Mouse (Mus musculus) R1 (cell line): ENCODE results near the gene Ddx5.
"Not testable (repeated sequence)": the region's sequence is repeated elsewhere in the genome, so short reads cannot be mapped to it uniquely, and the experiment has no call there.

Experiments used
- DNase-seq: peaks from one replicate; pipeline ENCODE4 v3.0.0-alpha.2; 2018; ENCODE audit warnings: low read depth, low spot score

Gene Ddx5

DNA sequence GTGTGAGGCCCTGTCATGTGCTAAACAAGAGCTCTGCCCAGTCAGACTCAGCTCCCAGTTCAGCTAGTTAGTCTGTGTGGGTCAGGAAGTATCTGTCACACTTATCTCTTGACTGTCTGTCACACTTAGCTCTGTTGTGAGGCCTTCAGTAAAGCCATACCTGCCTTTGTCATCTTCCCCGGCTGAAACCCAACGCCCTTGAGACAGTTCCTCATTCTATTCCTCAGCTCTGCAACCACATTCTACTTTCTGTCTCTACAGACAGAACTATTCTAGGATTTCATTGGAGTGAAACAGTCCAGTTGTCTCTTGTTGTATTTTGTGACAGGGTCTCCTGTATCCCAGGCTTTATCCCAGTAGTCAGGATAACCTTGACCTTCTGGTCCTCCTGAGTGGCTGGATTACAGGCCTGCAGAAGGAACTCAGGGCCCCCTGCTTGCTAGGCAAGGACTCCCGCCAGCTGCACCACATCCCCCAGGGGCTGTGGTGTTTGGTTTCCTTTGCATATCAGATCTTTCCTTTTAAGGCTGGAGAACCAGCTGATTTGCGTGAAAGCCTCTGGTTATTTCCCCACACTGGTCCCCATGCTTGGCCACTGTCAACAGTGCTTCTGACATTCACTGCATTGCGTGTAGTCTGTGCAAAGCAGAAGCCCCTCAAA is 26.7 kb downstream of the Ddx5 start:
- DNase-seq, result peak; percentile 75

- DNase-seq, result no peak
Observed at GRCm38 (mm10) chr11:106760511-106760910, 28.5 kb downstream of the Ddx5 start.

DNA sequence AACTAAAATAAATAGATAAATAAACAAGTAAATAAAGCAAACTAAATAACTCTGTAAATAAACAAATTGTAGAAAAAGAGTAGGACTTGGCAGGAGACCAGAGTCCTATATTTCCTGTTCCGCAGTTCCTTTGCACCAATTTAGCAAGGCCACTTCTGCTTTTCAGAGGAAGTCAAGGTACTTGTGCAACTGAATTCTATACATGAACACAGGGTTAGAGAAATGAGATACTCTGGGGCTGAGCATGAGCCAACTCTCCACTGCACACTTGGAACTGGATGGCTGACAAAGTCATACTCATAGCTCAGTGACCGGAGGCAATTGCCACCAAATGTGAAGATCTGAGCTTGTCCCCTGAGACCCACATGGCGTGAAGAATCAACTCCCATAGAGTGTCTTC is 30.0 kb downstream of the Ddx5 start:
- no peak for DNase-seq

DNA sequence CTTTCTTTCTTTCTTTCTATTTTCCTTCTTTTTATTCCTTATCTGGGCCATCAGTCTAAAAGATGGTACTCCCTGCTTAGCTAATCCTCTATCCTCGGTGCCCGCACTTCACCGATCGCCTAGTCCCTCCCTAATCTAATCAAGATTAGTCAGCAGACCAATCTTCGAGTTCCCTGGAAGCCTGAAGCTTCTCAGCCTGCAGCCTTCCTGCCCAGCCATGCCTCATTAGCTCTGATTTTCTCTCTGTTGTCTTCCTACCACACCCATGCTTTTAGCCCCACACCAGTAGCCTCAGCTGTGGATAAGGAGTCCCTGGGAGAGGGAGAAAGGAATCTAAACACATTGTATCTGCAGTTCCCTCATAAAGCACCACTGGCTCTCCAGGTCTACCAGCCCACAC is 33.4 kb downstream of the Ddx5 start:
- no peak for DNase-seq

DNA sequence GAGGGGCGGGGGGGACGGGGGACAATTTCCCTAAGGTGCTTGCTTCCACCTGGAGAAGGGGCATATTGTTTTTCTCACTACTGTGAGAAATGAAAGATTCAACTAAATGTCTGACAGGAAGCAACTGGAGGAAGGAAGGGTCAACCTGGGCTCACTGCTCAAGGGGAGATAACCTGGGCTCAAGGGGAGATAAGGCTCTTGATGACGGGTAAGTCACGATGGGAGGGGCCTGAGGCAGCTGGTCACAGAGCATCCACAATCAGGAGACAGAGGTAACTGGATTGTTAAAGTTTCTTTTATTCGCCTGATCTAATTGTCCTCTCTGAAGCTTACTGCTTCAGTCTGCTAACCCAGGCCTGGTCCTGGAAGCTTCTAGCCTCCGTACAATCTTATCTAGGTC is 35.7 kb downstream of the Ddx5 start:
- no peak for DNase-seq

GRCm38 (mm10) chr11:106752103-106752502 is 36.9 kb downstream of the Ddx5 start:
- no peak for DNase-seq

DNA sequence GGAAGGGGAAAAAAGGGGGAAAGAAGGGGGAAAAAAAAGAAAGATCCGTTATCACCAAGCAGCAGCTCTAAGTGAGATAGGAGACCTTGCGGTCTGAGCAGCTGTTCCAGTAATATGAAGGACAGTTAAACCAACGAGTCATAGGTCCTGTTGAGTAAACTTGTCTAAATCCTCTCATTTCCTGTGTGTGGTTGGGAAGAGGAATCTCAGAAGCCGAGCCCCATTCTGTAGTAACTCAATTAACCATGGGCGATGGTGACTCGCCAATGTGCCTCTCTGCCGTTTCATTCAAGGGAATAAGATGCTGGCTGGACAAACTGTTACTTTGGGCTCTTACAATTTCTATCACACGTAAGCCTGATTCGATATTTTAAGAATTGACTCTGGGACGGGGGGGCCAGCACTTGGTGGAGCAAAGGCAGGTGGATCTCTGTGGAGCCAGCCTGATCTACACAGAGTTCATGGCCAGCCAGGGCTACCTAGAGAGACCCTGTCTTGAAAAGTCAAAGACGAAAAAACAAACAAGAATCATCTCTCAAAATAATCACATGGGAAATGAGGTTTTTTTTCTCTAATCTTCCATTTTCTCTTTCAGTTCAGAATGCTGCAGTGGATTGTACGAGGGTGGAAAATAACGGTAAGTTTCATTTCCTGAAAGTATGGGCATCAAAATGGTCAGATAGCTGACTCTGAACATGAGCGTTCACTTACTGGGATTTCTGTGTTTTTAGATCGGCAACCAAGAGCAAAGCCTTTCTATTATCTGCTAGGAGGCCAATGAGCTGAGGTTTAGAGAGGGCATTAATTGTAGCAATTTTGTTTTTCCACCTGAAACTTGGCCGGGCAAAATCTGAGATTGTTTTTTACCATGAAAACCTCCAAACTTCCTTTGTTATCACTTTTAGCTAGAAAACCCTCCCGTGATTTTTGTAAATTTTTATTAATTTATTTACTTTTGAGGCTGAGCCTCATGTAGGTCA is 37.7 kb downstream of the Ddx5 start, which contains the start of gene Milr1:
Milr1 (plus strand) TSS at position 188 of the 980 bp plus-strand sequence.
- DNase-seq, result no peak

GRCm38 (mm10) chr11:106750121-106750751 is 38.7 kb downstream of the Ddx5 start, which contains the start of gene Pecam1:
Gene Pecam1, minus strand, starts transcription at chr11:106750628.
- DNase-seq, result peak; percentile 16

- DNase-seq, result not testable (repeated sequence)
Observed at GRCm38 (mm10) chr11:106749557-106750120, 39.3 kb downstream of the Ddx5 start.

GRCm38 (mm10) chr11:106744949-106745348 is 44.0 kb downstream of the Ddx5 start:
- DNase-seq, result peak; percentile 26

GRCm38 (mm10) chr11:106742388-106742841 is 46.6 kb downstream of the Ddx5 start:
- DNase-seq, result peak; percentile 63

- no peak for DNase-seq
Observed at GRCm38 (mm10) chr11:106741826-106742225, 47.2 kb downstream of the Ddx5 start.

DNA sequence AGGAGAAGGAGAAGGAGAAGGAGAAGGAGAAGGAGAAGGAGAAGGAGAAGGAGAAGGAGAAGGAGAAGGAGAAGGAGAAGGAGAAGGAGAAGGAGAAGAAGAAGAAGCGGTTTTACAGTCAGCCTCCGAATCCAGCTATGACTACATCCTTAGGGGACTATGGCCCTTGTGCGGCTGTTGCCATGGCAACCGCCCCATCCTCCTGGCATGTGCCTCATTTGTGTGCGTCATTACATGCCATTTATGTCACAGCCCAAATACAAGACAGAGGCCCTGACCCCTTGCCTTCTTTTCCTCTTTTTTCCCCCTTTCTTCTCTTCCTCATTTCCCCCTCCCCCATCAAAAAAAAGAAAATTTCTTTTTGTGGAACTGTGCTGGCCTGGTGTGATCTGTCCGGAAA is 47.8 kb downstream of the Ddx5 start:
- DNase-seq, result peak; percentile 59

DNA sequence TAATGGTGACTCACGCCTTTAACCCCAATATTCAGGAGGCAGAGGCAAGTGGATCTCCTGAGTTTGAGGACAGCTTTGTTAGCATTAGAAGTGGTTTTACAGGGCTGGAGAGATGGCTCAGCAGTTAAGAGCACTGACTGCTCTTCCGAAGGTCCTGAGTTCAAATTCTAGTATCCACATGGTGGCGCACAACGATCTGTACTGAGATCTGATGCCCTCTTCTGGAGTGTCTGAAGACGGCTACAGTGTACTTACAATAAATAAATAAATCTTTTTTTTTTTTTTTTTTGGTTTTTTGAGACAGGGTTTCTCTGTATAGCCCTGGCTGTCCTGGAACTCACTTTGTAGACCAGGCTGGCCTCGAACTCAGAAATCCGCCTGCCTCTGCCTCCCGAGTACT is 48.3 kb downstream of the Ddx5 start:
- not testable (repeated sequence) for DNase-seq

GRCm38 (mm10) chr11:106739116-106739515 is 49.9 kb downstream of the Ddx5 start:
- DNase-seq, result no peak

DNA sequence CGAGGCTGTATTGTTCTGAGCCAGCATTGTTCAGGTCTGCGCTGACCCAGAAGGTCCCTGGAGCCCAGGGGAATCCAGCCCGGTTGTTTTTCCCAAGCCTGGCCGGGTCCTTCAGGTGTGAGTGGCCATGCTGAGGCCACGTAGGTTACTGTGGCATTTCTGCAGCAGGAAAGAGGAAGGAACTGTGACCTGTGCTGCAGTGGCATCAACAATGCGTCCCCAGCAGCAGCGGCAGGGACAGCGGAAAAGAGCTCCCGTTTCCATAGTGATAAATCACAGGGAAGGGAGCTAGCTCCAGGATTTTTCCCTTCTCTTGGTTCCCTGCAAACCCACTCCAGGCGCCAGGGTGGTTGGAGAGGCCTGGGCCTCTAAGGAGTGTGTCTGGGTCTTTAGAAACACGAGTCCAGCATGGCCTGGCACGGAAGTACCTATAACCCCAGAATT is 51.8 kb downstream of the Ddx5 start:
- peak; percentile 28 for DNase-seq

DNA sequence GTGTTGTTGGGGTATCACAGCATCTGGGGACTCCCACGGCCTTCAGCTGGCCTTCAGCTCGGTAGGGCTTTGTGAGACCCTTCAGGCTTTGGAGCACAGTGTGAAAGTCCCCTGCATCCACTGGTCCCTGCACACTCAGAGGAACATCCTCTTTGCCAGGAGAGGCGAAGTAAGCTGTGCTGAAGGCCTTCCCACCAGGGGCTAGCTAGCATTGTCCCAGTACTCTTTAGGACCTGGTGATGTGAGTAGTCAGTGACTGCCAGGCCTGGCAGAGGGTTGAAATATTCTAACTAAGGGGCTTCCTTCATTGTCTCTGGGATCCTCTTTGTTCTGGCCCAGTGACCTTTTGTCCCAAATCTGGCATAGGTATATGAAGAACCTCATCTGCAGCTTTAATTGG is 52.4 kb downstream of the Ddx5 start:
- no peak for DNase-seq

- DNase-seq, result no peak
Observed at GRCm38 (mm10) chr11:106730714-106731113, 58.3 kb downstream of the Ddx5 start.
